Mouse (Mus musculus): ENCODE data around the gene Spag4. TPM values are rescaled to one million over a fixed set of nuclear protein-coding genes. Genes with fewer than 3 reads are reported as not detected.

Gene Spag4
- polyA plus RNA-seq, 1 experiment from 2014 or later: 3.9 TPM

- Histone ChIP-seq H3K9me3 (ENCODE audit: low read depth, low read length) (no peaks in the 10 kb centered on the region), H3K9ac (no peak overlapping the region), H3K27me3 (ENCODE audit: insufficient read depth, low read length) (no peaks in the 10 kb centered on the region), H3K4me3 (ENCODE audit: low read depth, low read length) (no peak overlapping the region), H3K4me1 (ENCODE audit: insufficient read depth) (no peaks in the 10 kb centered on the region), H3K27ac (ENCODE audit: low read depth) (no peak overlapping the region), H3K36me3 (ENCODE audit: insufficient read depth) (peaks cover 60% of the 10 kb centered on the region), H3K4me2 (no peak overlapping the region)
- no peak for ATAC-seq (ENCODE audit: insufficient read depth)
- 88% methylated on average over 16 of the region's 16 CpGs for WGBS
- DNase-seq: no peak
- no peak for TF ChIP-seq CTCF (IDR thresholded peaks at IDR 0.05; ENCODE audit: low read depth)
Observed at GRCm38 (mm10) chr2:156078421-156079182, 13.6 kb downstream of the Spag4 start.

- H3K27ac ChIP-seq (ENCODE audit: low read depth): no peak overlapping the region
- H3K4me3 ChIP-seq (ENCODE audit: low read depth, low read length): no peak overlapping the region
- 76% methylated on average over 8 of the region's 8 CpGs for WGBS
- no peak overlapping the region for H3K4me2 ChIP-seq
- no peak overlapping the region for H3K9ac ChIP-seq
- DNase-seq (no peak), ATAC-seq (ENCODE audit: insufficient read depth) (no peak)
- no peak for TF ChIP-seq CTCF (IDR thresholded peaks at IDR 0.05; ENCODE audit: low read depth)
- no peaks in the 10 kb centered on the region for H3K9me3 ChIP-seq (ENCODE audit: low read depth, low read length)
- H3K4me1 ChIP-seq (ENCODE audit: insufficient read depth): no peaks in the 10 kb centered on the region
- no peaks in the 10 kb centered on the region for H3K27me3 ChIP-seq (ENCODE audit: insufficient read depth, low read length)
- H3K36me3 ChIP-seq (ENCODE audit: insufficient read depth): peaks cover 54% of the 10 kb centered on the region
Observed at GRCm38 (mm10) chr2:156079183-156079560, 14.2 kb downstream of the Spag4 start.

- Histone ChIP-seq H3K27ac (ENCODE audit: low read depth) (no peak overlapping the region), H3K27me3 (ENCODE audit: insufficient read depth, low read length) (no peaks in the 10 kb centered on the region), H3K9me3 (ENCODE audit: low read depth, low read length) (no peaks in the 10 kb centered on the region), H3K36me3 (ENCODE audit: insufficient read depth) (peaks cover 49% of the 10 kb centered on the region), H3K4me3 (ENCODE audit: low read depth, low read length) (no peak overlapping the region), H3K4me2 (no peak overlapping the region), H3K4me1 (ENCODE audit: insufficient read depth) (no peaks in the 10 kb centered on the region), H3K9ac (no peak overlapping the region)
- ATAC-seq (ENCODE audit: insufficient read depth): no peak
- TF ChIP-seq CTCF (IDR thresholded peaks at IDR 0.05; ENCODE audit: low read depth): no peak
- 35% methylated on average over 4 of the region's 4 CpGs for WGBS
- no peak for DNase-seq
Observed at GRCm38 (mm10) chr2:156079674-156080073, 14.7 kb downstream of the Spag4 start.

DNA sequence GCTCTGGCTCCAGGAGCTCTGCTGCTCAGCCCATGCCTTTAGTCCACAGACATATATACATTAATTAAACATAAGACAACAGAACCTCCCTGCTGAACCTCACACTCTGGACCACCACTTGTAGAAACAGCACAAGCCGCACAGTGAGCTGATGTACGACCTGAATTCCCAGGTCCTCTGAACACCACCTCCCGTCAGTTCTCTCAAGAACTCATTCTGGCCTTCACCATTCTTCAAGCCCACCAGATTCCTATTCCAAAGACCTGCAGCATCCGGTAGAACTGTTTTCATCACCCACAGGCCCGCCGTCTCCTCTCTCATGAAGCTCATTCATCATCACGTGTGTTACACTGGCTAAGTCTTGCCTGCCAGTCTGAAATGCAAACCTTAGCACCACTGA lies 15.4 kb downstream of the Spag4 start:
- peaks cover 42% of the 10 kb centered on the region for H3K36me3 ChIP-seq (ENCODE audit: insufficient read depth)
- WGBS: 70% methylated on average over 7 of the region's 7 CpGs
- no peaks in the 10 kb centered on the region for H3K9me3 ChIP-seq (ENCODE audit: low read depth, low read length)
- no peak for ATAC-seq (ENCODE audit: insufficient read depth)
- H3K27me3 ChIP-seq (ENCODE audit: insufficient read depth, low read length): no peaks in the 10 kb centered on the region
- H3K27ac ChIP-seq (ENCODE audit: low read depth): no peak overlapping the region
- H3K9ac ChIP-seq: no peak overlapping the region
- no peak overlapping the region for H3K4me2 ChIP-seq
- no peaks in the 10 kb centered on the region for H3K4me1 ChIP-seq (ENCODE audit: insufficient read depth)
- H3K4me3 ChIP-seq (ENCODE audit: low read depth, low read length): no peak overlapping the region
- no peak for TF ChIP-seq CTCF (IDR thresholded peaks at IDR 0.05; ENCODE audit: low read depth)
- no peak for DNase-seq

DNA sequence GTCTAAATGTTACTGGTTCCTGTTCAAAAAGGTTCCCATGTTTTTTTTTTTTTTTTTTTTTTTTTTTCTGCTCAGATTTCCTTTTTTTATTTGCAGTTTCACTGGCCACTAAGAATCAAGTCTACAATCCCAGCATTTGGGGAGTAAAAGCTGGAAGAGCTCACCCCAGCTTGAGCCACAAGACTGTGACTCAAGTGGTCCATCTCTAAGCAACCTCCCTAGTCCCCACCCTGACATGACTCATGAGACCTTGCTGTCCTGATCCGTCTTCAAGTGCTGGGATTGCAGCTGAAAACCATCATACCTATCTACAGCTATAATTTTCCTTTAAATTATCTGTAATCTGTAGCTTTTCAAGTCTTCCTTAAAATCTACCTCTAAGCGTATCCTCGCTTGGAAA lies 19.6 kb downstream of the Spag4 start:
- Histone ChIP-seq H3K9me3 (ENCODE audit: low read depth, low read length) (no peaks in the 10 kb centered on the region), H3K4me3 (ENCODE audit: low read depth, low read length) (no peak overlapping the region), H3K4me2 (no peak overlapping the region), H3K27ac (ENCODE audit: low read depth) (no peak overlapping the region), H3K36me3 (ENCODE audit: insufficient read depth) (peaks cover 2% of the 10 kb centered on the region), H3K27me3 (ENCODE audit: insufficient read depth, low read length) (no peaks in the 10 kb centered on the region), H3K4me1 (ENCODE audit: insufficient read depth) (no peaks in the 10 kb centered on the region), H3K9ac (no peak overlapping the region)
- TF ChIP-seq CTCF (IDR thresholded peaks at IDR 0.05; ENCODE audit: low read depth): no peak
- ATAC-seq (ENCODE audit: insufficient read depth) (no peak), DNase-seq (no peak)
- WGBS: 81% methylated on average over 3 of the region's 3 CpGs

GRCm38 (mm10) chr2:156087391-156088110 lies 22.6 kb downstream of the Spag4 start:
- peaks cover 15% of the 10 kb centered on the region for H3K36me3 ChIP-seq (ENCODE audit: insufficient read depth)
- 84% methylated on average over 7 of the region's 7 CpGs for WGBS
- TF ChIP-seq CTCF (IDR thresholded peaks at IDR 0.05; ENCODE audit: low read depth): no peak
- no peak overlapping the region for H3K4me2 ChIP-seq
- no peaks in the 10 kb centered on the region for H3K27me3 ChIP-seq (ENCODE audit: insufficient read depth, low read length)
- H3K4me1 ChIP-seq (ENCODE audit: insufficient read depth): no peaks in the 10 kb centered on the region
- no peak overlapping the region for H3K27ac ChIP-seq (ENCODE audit: low read depth)
- H3K4me3 ChIP-seq (ENCODE audit: low read depth, low read length): no peak overlapping the region
- H3K9ac ChIP-seq: no peak overlapping the region
- H3K9me3 ChIP-seq (ENCODE audit: low read depth, low read length): no peaks in the 10 kb centered on the region
- no peak for DNase-seq
- 0 out of 2 replicates have a peak, but pooled peaks have one; percentile 17 for ATAC-seq (ENCODE audit: insufficient read depth)

GRCm38 (mm10) chr2:156089799-156090198 lies 24.8 kb downstream of the Spag4 start:
- DNase-seq (no peak), ATAC-seq (ENCODE audit: insufficient read depth) (no peak)
- H3K36me3 ChIP-seq (ENCODE audit: insufficient read depth): peaks cover 22% of the 10 kb centered on the region
- H3K27me3 ChIP-seq (ENCODE audit: insufficient read depth, low read length): no peaks in the 10 kb centered on the region
- no peak overlapping the region for H3K27ac ChIP-seq (ENCODE audit: low read depth)
- H3K4me1 ChIP-seq (ENCODE audit: insufficient read depth): no peaks in the 10 kb centered on the region
- WGBS: 97% methylated on average over 1 of the region's 1 CpGs
- no peak overlapping the region for H3K9ac ChIP-seq
- H3K4me2 ChIP-seq: no peak overlapping the region
- TF ChIP-seq CTCF (IDR thresholded peaks at IDR 0.05; ENCODE audit: low read depth): no peak
- no peaks in the 10 kb centered on the region for H3K9me3 ChIP-seq (ENCODE audit: low read depth, low read length)
- H3K4me3 ChIP-seq (ENCODE audit: low read depth, low read length): no peak overlapping the region

Measured in lung, embryonic 14.5 days (tissue).